In the genomic region with DNA sequence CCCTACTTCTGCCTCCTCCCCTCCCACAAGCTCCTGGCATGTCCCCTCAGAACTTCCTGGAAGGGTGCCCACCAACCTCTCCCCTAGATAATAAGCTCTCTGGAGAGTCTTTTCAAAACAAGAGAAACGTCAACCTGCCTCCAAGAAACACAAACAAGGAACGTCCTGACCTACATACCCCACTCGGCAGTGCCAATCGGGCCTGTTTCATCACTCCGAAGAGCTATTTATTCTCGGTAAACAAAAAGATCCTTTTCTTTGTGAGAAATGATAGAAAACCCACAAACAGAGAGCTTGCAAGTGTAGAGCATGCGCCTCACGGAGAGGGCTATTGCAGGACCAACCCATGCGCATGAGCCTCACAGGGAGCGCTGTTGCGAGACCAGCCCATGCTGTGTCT, we compare ENCODE assay signal across 8 mouse cellular contexts.
DNase-seq lines count a peak whose midpoint lies in the region; ATAC-seq lines count a peak whose summit lies in the region.

No protein-coding gene starts in this region.

- peak; percentile 47 for DNase-seq in kidney, postnatal 25 days
- no peak for DNase-seq in kidney, postnatal 4 days
- peak; percentile 19 for DNase-seq in cerebellum, adult 11-12 months
- DNase-seq in fat pad, adult 2 months (ENCODE audit: extremely low read depth, low read depth, low spot score) = peak; percentile 37
- peak; percentile 53 to 78 for DNase-seq in left cerebral cortex, postnatal 25 days (ENCODE audit: low spot score in 2 of 2)
- no peak for DNase-seq in c-Kit-positive CD71-positive TER-119-positive erythroid progenitor cells, embryonic 14.5 days (ENCODE audit: low spot score)
- no peak for DNase-seq in thymus, postnatal 4 days

- WGBS in intestine, embryonic 15.5 days = 77% methylated on average over 11 of the region's 11 CpGs

- no peaks in the 10 kb centered on the region for H3K4me1 ChIP-seq in intestine, embryonic 15.5 days (replicated peaks)

- H3K36me3 ChIP-seq in intestine, embryonic 15.5 days = no peaks in the 10 kb centered on the region

- no peak for ATAC-seq in intestine, embryonic 15.5 days

- no peak overlapping the region for H3K9ac ChIP-seq in intestine, embryonic 15.5 days

- intact Hi-C loops in left cerebral cortex, postnatal 25 days (cut with DNase I) = no loop called here

- no peak overlapping the region for H3K4me2 ChIP-seq in intestine, embryonic 15.5 days (replicated peaks)

- no peak overlapping the region for H3K4me3 ChIP-seq in intestine, embryonic 15.5 days (replicated peaks)

- H3K27ac ChIP-seq in intestine, embryonic 15.5 days = no peak overlapping the region

- no peaks in the 10 kb centered on the region for H3K27me3 ChIP-seq in intestine, embryonic 15.5 days (replicated peaks)

- H3K9me3 ChIP-seq in intestine, embryonic 15.5 days = no peaks in the 10 kb centered on the region

Comparison
In these comparisons a context has a peak if more than half of its experiments do, and no peak if none do; other contexts are left out.
1. DNase-seq: peak in kidney, postnatal 25 days (2 of 2), cerebellum, adult 11-12 months (single experiment), fat pad, adult 2 months (single experiment) and left cerebral cortex, postnatal 25 days (2 of 2); none in kidney, postnatal 4 days (0 of 2), c-Kit-positive CD71-positive TER-119-positive erythroid progenitor cells, embryonic 14.5 days (single experiment) and thymus, postnatal 4 days (single experiment).